Mouse (Mus musculus): Measurements from ENCODE around the gene Ahdc1.

The Ahdc1 gene

GRCm38 (mm10) chr4:133120833-133121321, 109.8 kb downstream of the Ahdc1 start:
- peaks cover 6% of the 10 kb centered on the region for H3K9me3 ChIP-seq (ENCODE audit: low read length)
- H3K4me3 ChIP-seq (replicated peaks; ENCODE audit: low read length), result peak overlapping the region; percentile 61
- peaks cover 8% of the 10 kb centered on the region; the same call in 1 of the 2 replicates for H3K36me3 ChIP-seq (ENCODE audit: insufficient read depth, low read length)
- peaks cover 80% of the 10 kb centered on the region for H3K4me1 ChIP-seq (replicated peaks; ENCODE audit: low read depth, low read length)
- no peaks in the 10 kb centered on the region for H3K27me3 ChIP-seq (ENCODE audit: insufficient read depth, low read length)
- no peak for TF ChIP-seq NANOG (IDR thresholded peaks at IDR 0.05; ENCODE audit: borderline replicate concordance, low read length)
- TF ChIP-seq CTCF (conservative IDR thresholded peaks at IDR 0.05; ENCODE audit: low read length), result no peak
- TF ChIP-seq POU5F1 (IDR thresholded peaks at IDR 0.05; ENCODE audit: borderline replicate concordance, low read length), result no peak

DNA sequence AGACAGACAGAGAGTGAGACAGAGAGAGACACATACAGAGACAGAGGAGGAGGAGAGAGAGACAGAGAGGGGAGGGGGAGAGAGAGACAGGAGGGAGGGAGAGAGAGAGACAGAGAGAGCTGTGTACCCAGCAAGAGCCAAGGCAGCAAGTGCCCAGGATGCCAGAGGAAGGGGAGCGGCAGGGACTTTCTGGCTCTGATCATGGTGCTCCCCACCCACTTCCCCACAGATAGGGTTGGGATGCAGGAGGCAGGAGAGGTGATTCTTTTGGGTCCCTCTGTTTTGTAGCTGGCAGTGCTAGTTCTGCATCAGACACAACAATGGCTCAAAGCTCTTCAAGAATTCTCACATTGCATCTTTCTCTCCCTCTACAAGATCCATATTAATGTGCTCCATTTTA, 110.4 kb downstream of the Ahdc1 start:
- Histone ChIP-seq H3K36me3 (ENCODE audit: insufficient read depth, low read length) (peaks cover 9% of the 10 kb centered on the region; the same call in 1 of the 2 replicates), H3K27me3 (ENCODE audit: insufficient read depth, low read length) (no peaks in the 10 kb centered on the region), H3K4me3 (replicated peaks; ENCODE audit: low read length) (peak overlapping the region; percentile 48), H3K4me1 (replicated peaks; ENCODE audit: low read depth, low read length) (peaks cover 76% of the 10 kb centered on the region), H3K9me3 (ENCODE audit: low read length) (peaks cover 6% of the 10 kb centered on the region)
- TF ChIP-seq POU5F1 (IDR thresholded peaks at IDR 0.05; ENCODE audit: borderline replicate concordance, low read length) (no peak), NANOG (IDR thresholded peaks at IDR 0.05; ENCODE audit: borderline replicate concordance, low read length) (no peak), CTCF (conservative IDR thresholded peaks at IDR 0.05; ENCODE audit: low read length) (no peak)

GRCm38 (mm10) chr4:133121974-133122637, 111.0 kb downstream of the Ahdc1 start:
- no peak for TF ChIP-seq POU5F1 (IDR thresholded peaks at IDR 0.05; ENCODE audit: borderline replicate concordance, low read length)
- TF ChIP-seq NANOG (IDR thresholded peaks at IDR 0.05; ENCODE audit: borderline replicate concordance, low read length), result peak; percentile 25; the same call in 1 of the 2 replicates
- H3K4me1 ChIP-seq (replicated peaks; ENCODE audit: low read depth, low read length), result peaks cover 77% of the 10 kb centered on the region
- peaks cover 6% of the 10 kb centered on the region for H3K9me3 ChIP-seq (ENCODE audit: low read length)
- peaks cover 9% of the 10 kb centered on the region; the same call in 1 of the 2 replicates for H3K36me3 ChIP-seq (ENCODE audit: insufficient read depth, low read length)
- H3K4me3 ChIP-seq (replicated peaks; ENCODE audit: low read length), result peak overlapping the region; percentile 48
- H3K27me3 ChIP-seq (ENCODE audit: insufficient read depth, low read length), result no peaks in the 10 kb centered on the region

DNA sequence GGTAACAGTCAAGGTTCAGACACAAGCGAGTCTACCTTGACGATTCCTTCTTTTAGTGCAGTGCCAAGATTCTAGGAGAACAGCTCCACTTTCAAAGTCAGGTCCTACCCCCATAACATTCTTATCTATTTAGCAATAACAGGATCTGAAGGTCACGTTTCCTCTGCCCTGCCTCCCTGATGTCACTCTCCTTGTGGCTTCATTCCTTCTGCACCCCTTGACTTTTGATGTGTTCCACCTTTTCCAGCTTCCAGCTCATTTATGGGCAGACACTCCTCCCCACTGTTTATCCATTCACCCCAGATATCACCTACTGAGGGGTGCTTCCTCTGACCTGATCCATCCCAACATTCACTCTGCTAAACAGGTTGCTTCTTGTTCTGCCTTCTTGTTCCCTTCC, 116.0 kb downstream of the Ahdc1 start:
- H3K27me3 ChIP-seq (ENCODE audit: insufficient read depth, low read length), result no peaks in the 10 kb centered on the region
- peaks cover 6% of the 10 kb centered on the region for H3K9me3 ChIP-seq (ENCODE audit: low read length)
- peaks cover 67% of the 10 kb centered on the region for H3K4me1 ChIP-seq (replicated peaks; ENCODE audit: low read depth, low read length)
- no peak overlapping the region for H3K4me3 ChIP-seq (replicated peaks; ENCODE audit: low read length)
- peaks cover 9% of the 10 kb centered on the region; the same call in 1 of the 2 replicates for H3K36me3 ChIP-seq (ENCODE audit: insufficient read depth, low read length)
- TF ChIP-seq NANOG (IDR thresholded peaks at IDR 0.05; ENCODE audit: borderline replicate concordance, low read length) (no peak), CTCF (conservative IDR thresholded peaks at IDR 0.05; ENCODE audit: low read length) (no peak), POU5F1 (IDR thresholded peaks at IDR 0.05; ENCODE audit: borderline replicate concordance, low read length) (no peak)

Data from E14TG2a.4 (cell line).